Mouse (Mus musculus) CH12.LX (cell line): ENCODE data around the gene Zfp651.

Source experiments
- CTCF ChIP-seq, 2 experiments: IDR thresholded peaks in 1 of 2; conservative IDR thresholded peaks in 1 of 2; 2 replicates each; pipeline ENCODE4 v1.5.1; 2011 to 2012; ENCODE audit warnings: low read depth in 2 of 2, low read length in 2 of 2, improper control_type of control experiment in 1 of 2, inconsistent platforms in 1 of 2, mild to moderate bottlenecking in 1 of 2, moderate library complexity in 1 of 2
- ELF1 ChIP-seq: IDR thresholded peaks from 2 replicates; pipeline ENCODE4 v1.6.1; 2014; ENCODE audit warnings: low read depth, mild to moderate bottlenecking, inconsistent platforms, low read length, improper control_type of control experiment
- SMC3 ChIP-seq: IDR thresholded peaks from 2 replicates; pipeline ENCODE4 v1.6.1; 2011; ENCODE audit warnings: low read depth, low read length, improper control_type of control experiment

DNA sequence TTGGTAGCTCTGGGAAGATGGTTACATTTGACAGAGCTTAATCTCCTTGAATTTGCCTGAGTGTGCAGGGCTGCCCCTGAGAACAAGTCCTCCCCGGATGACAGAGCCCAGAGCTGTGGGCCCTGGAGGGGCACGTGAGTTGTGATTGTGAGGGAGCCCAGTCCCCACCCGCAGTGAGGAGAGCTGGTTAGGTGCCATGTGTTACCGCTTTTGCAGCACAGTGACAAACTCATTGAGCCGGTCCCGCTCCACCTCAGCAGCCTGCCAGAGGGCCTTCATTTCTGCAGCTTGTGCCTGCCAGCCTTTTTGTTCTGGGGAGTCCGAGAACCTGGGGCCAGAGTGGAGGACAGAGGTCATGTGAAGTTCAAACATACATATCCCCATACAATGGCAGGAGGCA lies 48.8 kb downstream of the Zfp651 start:
- no peak for TF ChIP-seq SMC3
- no peak for TF ChIP-seq ELF1
- no peak for TF ChIP-seq CTCF (conservative IDR thresholded peaks at IDR 0.05 in 1 of 2, IDR thresholded peaks at IDR 0.05 in 1 of 2; ENCODE audit: low read depth in 2 of 2, low read length in 2 of 2)
